Mouse (Mus musculus) G1E-ER4 (cell line): ENCODE measurements around the gene Gm11992. TPM values are rescaled to one million over a fixed set of nuclear protein-coding genes. Genes with fewer than 3 reads are reported as not detected.

Experiments
- GATA1 ChIP-seq: IDR thresholded peaks from one replicate; pipeline ENCODE4 v1.8.0; 2012; ENCODE audit warnings: low read length, inconsistent platforms
- polyA plus RNA-seq: library from polyadenylated mRNA; stranded (reverse); fragments of >175 nt; gene quantifications from 2 replicates; pipeline ENCODE4 v1.2.3, GENCODE M21; 2012

The Gm11992 gene
- polyA plus RNA-seq, 1 experiment: 0.11 TPM

DNA sequence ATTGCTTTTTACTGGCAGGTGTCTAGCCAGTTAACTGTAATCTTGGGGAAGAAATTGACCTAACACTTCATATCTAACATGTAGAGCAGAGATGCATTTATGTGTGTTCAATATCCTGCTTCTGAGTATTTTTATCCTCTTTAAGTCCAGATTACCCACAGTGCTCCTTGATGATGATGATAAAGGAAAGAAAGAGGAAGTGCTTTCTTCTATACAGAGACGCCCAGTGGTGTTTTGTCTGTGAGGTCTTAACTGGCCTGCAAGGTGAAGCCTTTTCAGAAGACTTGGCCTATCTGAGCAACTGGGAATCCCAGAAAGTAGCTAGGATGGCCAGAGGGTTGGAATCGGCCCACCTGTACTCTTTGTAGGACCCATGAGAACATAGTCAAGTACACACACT is 8.5 kb downstream of the Gm11992 start:
- TF ChIP-seq GATA1: no peak

DNA sequence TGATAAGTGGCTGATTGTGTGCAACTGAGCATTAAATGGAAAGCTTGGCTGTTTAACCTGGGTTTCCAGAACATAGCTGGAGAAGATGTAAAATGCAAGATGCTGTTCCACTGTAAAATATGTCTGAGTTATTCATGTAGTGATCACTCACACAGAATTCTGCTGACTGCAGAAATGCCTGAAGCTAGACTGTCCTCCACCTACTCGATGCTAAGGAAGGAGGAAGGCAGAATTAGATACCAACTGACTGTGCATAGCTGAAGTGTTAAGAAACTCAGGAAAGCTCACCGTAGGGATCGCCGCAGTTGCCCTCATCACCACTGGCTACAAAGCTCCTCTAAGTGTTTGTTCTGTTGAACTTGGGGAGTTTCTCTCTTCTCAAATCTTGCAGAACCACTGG is 9.3 kb downstream of the Gm11992 start:
- TF ChIP-seq GATA1: no peak

DNA sequence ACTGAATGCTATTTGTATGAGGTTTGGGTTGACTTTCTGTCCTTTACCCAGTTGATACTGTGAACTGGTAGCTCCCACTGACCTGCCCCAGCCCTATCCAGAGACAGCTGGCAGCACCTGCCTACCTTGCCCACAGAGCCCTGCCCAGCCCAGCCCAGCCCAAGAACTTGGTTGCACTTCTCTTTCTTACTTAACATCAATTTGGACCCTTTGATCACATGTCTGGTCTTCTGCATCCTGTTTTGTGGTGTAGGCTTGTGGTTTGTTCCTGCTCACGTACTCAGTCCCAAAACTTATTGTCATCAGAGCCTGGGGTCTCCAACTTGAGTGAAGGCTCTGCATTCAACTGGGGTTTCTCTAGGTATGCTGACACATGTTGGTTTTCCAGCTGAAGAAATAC is 11.6 kb downstream of the Gm11992 start:
- TF ChIP-seq GATA1: no peak

DNA sequence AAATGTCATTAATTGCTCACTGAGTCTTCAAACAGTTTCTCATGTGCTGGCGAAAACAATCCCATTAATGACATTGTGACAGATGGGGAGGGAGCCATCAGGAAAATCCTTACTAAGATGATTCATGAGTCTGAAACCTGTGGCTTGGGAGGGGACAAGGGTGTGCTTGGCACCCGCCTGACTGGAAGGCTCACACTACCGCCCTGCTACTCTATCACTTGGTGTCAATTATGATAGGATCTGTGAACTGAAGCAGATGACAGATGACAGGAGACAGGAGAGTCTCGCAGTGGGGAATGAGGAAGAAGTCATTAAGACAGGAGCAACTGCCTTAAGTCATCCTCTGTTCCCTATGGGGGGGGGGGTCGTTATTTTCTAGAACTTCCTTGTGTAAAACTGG is 12.1 kb downstream of the Gm11992 start:
- TF ChIP-seq GATA1: no peak

DNA sequence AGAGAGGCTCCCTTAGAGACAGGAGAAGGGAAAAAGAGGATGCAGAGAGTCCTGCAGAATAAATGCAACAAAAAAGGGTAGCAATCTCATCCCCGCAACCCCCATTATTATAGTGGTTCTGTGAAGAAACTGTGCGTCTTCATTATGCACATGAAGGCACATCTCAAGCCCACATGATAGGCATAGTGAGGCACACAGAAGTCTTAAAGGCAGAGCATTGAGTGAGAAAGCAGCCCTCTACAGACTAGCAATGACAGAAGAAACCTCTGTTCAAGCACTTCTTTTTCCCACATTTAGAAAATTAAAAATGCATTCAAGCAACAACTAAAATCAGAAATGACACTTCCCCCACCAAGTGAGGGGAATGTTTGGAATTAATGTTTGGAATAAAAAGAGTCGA is 28.1 kb downstream of the Gm11992 start:
- no peak for TF ChIP-seq GATA1

DNA sequence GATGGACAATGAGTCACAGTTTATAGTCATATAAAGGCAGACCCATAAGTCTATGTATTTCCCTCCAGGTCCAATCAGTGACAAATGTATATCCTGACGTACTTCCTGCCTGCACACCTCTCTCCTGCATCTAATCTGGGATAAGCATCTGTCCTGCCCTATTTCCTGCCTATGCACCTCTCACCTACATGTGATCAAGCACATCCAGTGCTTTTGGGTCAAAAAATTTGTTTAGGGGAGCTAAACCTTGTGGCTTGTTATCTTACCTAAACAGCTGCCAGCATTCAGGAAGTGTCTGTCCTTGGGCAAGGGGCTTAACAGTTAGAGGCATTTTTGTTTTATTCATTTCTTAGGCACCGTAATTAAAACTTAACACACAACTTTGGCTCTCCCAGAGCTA is 64.8 kb downstream of the Gm11992 start:
- peak; percentile 60 for TF ChIP-seq GATA1

DNA sequence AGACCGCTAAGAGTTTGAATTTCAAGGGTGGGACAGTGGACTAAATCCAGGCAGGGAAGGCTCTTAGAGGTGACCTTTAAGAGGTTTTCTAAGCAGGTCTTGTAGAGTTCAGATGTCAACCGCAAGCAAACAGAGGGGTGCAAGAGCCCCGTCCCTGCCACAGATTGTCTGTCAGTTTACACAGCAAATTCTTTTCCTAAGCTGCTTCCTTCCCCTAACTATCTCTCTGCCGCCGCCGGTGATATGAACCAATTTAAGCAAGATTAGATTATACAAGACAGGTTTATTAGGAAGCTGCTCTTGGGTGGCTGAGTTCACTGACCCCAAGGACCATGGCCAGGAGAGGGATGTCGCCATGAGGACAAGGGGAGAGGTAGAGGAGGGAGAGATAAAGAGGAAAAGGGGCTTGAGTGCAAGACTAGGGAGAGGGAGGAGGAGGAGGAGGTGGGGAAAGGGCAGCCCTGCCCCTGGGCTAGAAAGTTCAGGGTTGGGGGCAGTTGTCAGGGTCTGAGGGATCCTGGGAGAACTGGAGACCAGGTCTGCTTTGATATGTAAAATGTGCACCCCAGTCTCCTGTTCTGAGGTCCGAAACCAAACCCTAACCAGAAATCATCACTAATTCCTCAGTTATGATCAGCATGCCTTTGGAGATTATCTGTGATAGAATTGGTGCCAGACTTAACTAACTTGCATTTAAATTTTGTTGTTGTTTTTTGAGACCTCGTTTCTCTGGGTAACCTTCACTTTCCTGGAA is 67.2 kb downstream of the Gm11992 start:
- TF ChIP-seq GATA1: no peak

DNA sequence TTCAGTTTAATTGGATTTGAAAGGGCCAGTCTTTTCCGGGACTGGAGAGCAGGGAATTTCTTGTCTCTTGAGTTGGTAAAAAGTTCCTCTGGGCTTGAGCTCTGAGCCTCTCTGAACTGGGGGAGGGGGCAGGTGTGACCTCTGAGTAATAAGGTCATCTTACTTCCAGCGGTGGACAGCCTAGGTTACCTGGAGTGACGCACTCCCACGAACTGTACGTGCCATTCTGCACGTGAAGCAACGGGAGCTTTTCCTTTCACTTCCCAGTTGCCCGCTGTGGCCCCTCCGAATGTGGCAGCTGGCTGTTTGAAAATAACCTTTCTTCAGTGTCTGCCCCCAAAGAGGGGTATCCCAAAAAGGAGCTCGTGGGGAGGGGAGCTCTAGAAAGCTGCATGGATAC is 67.7 kb downstream of the Gm11992 start:
- TF ChIP-seq GATA1: no peak

DNA sequence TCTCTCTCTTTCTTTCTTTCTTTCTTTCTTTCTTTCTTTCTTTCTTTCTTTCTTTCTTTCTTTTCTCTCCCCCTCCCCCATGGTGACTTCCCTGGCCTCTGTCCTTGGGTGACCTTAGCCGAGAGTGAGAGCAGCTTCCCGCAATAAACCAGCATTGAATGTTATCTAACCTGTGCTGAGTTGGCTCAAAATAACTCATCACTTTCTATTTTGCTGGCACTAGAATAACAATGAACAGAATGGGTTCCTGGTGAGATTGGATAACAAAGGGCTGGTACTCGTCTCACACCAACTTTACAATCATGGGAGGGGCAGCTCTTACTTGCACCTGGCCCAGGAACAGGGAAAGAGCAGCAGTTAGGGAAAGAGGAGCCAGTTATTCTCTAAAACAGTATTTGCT is 68.5 kb downstream of the Gm11992 start:
- no peak for TF ChIP-seq GATA1

DNA sequence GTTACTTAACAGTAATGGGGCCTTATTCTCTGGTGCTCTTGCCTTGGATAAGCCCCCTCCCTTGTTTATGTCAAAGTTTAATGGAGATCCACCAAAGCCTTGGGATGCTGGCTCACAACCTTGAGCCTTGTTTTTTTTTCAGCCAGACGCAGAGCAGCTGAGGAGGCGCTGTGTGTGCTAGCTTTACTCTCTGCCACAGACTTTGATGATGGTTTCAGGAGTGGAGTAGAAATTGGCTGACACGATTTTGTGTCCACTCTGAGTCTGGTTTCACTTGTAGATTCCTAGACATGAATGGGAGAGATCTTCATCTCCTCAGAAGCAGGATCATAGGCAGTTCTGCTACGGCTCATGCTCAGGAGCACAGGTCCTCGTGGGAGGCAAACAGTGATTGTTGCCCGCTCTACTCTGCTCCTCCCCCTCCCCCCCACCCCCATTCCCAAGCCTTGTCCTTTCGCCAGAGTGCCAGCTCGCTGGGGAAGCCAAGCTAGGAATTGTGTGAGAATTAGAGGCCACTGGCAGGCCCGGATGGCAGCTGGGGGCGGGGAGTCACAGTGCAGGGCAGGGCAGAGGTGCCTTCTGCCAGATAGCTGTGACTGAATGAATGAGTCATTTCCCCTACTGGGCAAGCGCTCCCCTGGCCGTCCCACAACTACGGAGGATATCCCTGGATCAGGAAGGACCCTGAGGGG is 69.1 kb downstream of the Gm11992 start:
- TF ChIP-seq GATA1: no peak

DNA sequence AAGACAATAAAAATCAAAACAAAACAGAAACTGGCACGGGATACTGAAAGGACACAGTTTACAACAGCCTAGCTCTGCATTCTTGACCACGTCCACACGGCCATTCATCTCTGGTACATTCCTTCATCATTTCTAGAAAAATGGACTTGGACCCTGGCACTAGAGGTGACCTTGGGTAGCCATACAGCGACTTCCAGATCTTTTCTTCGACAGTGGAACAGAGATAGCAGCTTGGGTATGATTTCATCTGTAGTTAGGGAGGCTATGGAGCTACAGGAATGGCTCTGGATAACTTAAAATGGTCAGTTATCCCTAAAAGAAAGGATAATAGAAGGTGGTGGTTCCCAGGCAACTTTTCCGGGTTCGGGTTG is 69.6 kb downstream of the Gm11992 start, which contains the start of gene Upp1:
Gene Upp1 (plus strand): TSS at position 54 of the 371 bp plus-strand sequence.
- no peak for TF ChIP-seq GATA1

DNA sequence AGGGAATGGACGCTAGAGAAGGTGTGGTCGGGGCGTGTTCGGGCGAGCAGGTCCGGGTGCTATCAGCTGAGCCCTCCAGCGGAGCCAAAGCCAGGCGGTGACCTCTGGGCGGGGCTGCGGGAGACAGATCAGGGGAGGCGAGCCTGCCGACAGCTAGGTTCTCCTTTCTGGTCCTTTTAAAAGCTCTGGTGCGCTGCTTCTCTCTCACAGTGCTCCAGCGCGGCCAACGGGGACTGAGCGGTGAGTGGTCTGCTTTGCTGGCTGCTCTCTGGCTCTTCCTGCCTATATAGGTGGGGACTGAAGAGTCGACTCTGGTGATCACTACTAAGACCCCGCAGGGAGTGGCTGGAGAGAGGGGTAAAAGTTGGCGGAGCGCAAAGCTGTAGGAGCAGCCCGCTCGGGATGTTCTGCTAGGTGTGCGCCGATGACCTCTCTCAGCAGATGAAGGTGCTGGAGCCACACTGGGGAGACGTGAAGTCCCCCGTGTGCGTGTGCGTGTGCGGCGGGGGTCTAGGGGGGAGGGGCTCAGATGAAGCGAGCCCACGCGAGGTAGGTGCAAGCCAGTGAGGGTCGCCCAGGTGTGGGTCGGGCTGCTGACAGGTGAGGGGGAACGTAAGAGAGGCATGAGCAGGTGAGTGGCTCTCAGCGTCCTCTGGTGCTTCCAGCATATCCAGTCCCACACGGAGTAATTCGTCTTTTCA is 70.2 kb downstream of the Gm11992 start:
- no peak for TF ChIP-seq GATA1

Other genes starting within 250 kb of the Gm11992 start
- gene Pkd1l1, start 75.3 kb upstream of the Gm11992 start, polyA plus RNA-seq: not detected in 2 replicates
- gene Hus1, start 37.4 kb upstream of the Gm11992 start, polyA plus RNA-seq: 7.3 and 11.6 TPM in 2 replicates
- gene Sun3, start 397 bp downstream of the Gm11992 start, polyA plus RNA-seq: not detected in 2 replicates
- gene Upp1, start 69.5 kb downstream of the Gm11992 start, polyA plus RNA-seq: 0.67 and 0.72 TPM in 2 replicates
- gene Abca13, start 143.3 kb downstream of the Gm11992 start, polyA plus RNA-seq: not detected in 2 replicates